Mouse (Mus musculus) ES-Bruce4 (cell line): ENCODE measurements around the gene Sla2. TPM values are rescaled to one million over a fixed set of nuclear protein-coding genes. Genes with fewer than 3 reads are reported as not detected.

Experiments used
- H3K27ac ChIP-seq: 2 replicates; pipeline ENCODE4 v1.5.1; 2012; ENCODE audit warnings: low read length, inconsistent platforms; ENCODE audit not compliant: insufficient read depth
- H3K27me3 ChIP-seq: 2 replicates; pipeline ENCODE4 v1.6.1; 2012; ENCODE audit warnings: mild to moderate bottlenecking, low read length, inconsistent platforms; ENCODE audit not compliant: control insufficient read depth, poor library complexity, insufficient read depth, severe bottlenecking
- H3K36me3 ChIP-seq: 2 replicates; pipeline ENCODE4 v1.6.1; 2012; ENCODE audit warnings: inconsistent platforms, mild to moderate bottlenecking, low read length, moderate library complexity; ENCODE audit not compliant: control insufficient read depth, poor library complexity, insufficient read depth, severe bottlenecking
- H3K4me1 ChIP-seq: one replicate; pipeline ENCODE4 v1.8.1; 2011; ENCODE audit warnings: low read length; ENCODE audit not compliant: control insufficient read depth, insufficient read depth
- H3K4me3 ChIP-seq: 2 replicates; pipeline ENCODE4 v1.5.1; 2011; ENCODE audit warnings: low read depth, mild to moderate bottlenecking, low read length
- H3K9ac ChIP-seq: 2 replicates; pipeline ENCODE4 v1.6.1; 2012; ENCODE audit warnings: low read depth, mild to moderate bottlenecking, inconsistent platforms; ENCODE audit not compliant: poor library complexity, severe bottlenecking
- H3K9me3 ChIP-seq: replicated peaks from 2 replicates; pipeline ENCODE4 v1.6.1; 2012; ENCODE audit warnings: mild to moderate bottlenecking, low read length, inconsistent platforms; ENCODE audit not compliant: control insufficient read depth, poor library complexity, insufficient read depth, severe bottlenecking
- CTCF ChIP-seq: IDR thresholded peaks from one replicate; pipeline ENCODE4 v1.8.1; 2011; ENCODE audit warnings: low read depth, low read length
- EP300 ChIP-seq: IDR thresholded peaks from 2 replicates; pipeline ENCODE4 v1.6.1; 2011; ENCODE audit warnings: low read depth, low read length; ENCODE audit not compliant: insufficient read depth
- POLR2A ChIP-seq: IDR thresholded peaks from one replicate; pipeline ENCODE4 v1.8.1; 2011; ENCODE audit warnings: low read length; ENCODE audit not compliant: insufficient read depth
- polyA plus RNA-seq: library from polyadenylated mRNA; stranded (reverse); fragments of >200 nt; gene quantifications from 2 replicates; pipeline ENCODE4 v1.2.4, GENCODE M21; 2011; ENCODE audit warnings: low read depth; ENCODE audit not compliant: missing spikeins, insufficient read depth, insufficient read length

The Sla2 gene
- not detected in 2 replicates for polyA plus RNA-seq

DNA sequence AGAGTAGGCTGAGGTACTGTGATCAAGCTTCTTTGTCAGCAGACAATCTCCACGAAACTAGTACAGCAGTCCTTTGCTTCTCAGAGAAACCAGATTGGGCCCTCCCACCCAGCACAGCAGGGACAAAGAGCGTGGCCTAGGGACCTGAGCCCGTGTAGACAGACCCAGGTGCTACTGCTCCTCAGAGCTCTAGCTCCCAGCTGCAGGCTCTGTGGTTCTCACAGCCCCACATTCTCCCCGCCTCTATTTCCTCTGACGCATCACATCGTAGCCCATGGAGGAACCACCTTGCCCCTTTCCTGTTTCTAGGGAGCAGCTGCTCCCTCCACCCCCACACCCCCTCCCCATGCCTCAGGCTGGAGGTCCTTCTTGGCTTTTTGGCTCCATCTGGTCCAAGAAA, at the start of gene Sla2:
Gene Sla2, minus strand, starts transcription at position 176 of the 400 bp plus-strand sequence.
- no peaks in the 10 kb centered on the region for H3K4me1 ChIP-seq
- H3K9me3 ChIP-seq = no peaks in the 10 kb centered on the region
- no peaks in the 10 kb centered on the region for H3K27me3 ChIP-seq
- TF ChIP-seq EP300 (no peak), CTCF (no peak), POLR2A (no peak)
- no peaks in the 10 kb centered on the region for H3K36me3 ChIP-seq
- no peak within 1 kb of the TSS for H3K4me3 ChIP-seq
- no peak within 1 kb of the TSS for H3K9ac ChIP-seq
- no peak within 1 kb of the TSS for H3K27ac ChIP-seq

GRCm38 (mm10) chr2:156935005-156935404, 48.0 kb upstream of the Sla2 start:
- Histone ChIP-seq H3K4me1 (no peaks in the 10 kb centered on the region), H3K4me3 (no peak overlapping the region), H3K36me3 (no peaks in the 10 kb centered on the region), H3K9ac (no peak overlapping the region), H3K9me3 (no peaks in the 10 kb centered on the region), H3K27ac (no peak overlapping the region), H3K27me3 (no peaks in the 10 kb centered on the region)
- no peak for TF ChIP-seq CTCF
- no peak for TF ChIP-seq POLR2A
- no peak for TF ChIP-seq EP300

GRCm38 (mm10) chr2:156933426-156933825, 46.4 kb upstream of the Sla2 start:
- no peak overlapping the region for H3K4me3 ChIP-seq
- no peak for TF ChIP-seq POLR2A
- TF ChIP-seq EP300 = no peak
- TF ChIP-seq CTCF = no peak
- no peaks in the 10 kb centered on the region for H3K9me3 ChIP-seq
- H3K9ac ChIP-seq = no peak overlapping the region
- H3K27me3 ChIP-seq = no peaks in the 10 kb centered on the region
- H3K27ac ChIP-seq = no peak overlapping the region
- no peaks in the 10 kb centered on the region for H3K36me3 ChIP-seq
- no peaks in the 10 kb centered on the region for H3K4me1 ChIP-seq

GRCm38 (mm10) chr2:156931421-156931820, 44.4 kb upstream of the Sla2 start:
- Histone ChIP-seq H3K9ac (no peak overlapping the region), H3K27me3 (no peaks in the 10 kb centered on the region), H3K36me3 (no peaks in the 10 kb centered on the region), H3K27ac (no peak overlapping the region), H3K4me3 (no peak overlapping the region), H3K4me1 (no peaks in the 10 kb centered on the region), H3K9me3 (no peaks in the 10 kb centered on the region)
- no peak for TF ChIP-seq POLR2A

DNA sequence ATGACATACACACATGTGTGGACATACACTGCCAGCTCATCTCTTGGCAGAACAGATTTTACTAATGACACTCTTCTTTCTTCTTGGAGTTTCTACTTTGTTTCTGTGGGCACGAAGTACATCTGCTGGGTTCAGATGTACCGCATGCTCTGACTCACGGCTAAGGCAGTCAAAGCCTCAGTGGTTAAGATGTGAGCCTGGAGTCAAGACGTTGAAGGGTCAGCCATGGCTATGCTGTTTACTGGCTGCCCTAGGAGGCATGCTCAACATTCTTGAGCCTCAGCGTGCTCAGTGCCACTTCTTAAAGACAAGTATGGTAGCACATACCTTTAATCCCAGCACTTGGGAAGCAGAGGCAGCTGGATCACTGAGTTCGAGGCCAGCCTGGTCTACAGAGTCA, 43.6 kb upstream of the Sla2 start:
- Histone ChIP-seq H3K9ac (no peak overlapping the region), H3K4me3 (no peak overlapping the region), H3K27me3 (no peaks in the 10 kb centered on the region), H3K4me1 (no peaks in the 10 kb centered on the region), H3K9me3 (no peaks in the 10 kb centered on the region), H3K27ac (no peak overlapping the region), H3K36me3 (no peaks in the 10 kb centered on the region)
- TF ChIP-seq EP300 = no peak
- no peak for TF ChIP-seq CTCF
- no peak for TF ChIP-seq POLR2A

- Histone ChIP-seq H3K4me1 (no peaks in the 10 kb centered on the region), H3K9ac (no peak overlapping the region), H3K36me3 (no peaks in the 10 kb centered on the region), H3K27me3 (no peaks in the 10 kb centered on the region), H3K27ac (no peak overlapping the region), H3K4me3 (no peak overlapping the region), H3K9me3 (no peaks in the 10 kb centered on the region)
- TF ChIP-seq CTCF (no peak), POLR2A (no peak), EP300 (no peak)
Observed at GRCm38 (mm10) chr2:156929519-156930120, 42.6 kb upstream of the Sla2 start.
